Mouse (Mus musculus) cerebellum, postnatal 4 days (tissue): ENCODE data around the gene Toporsl.

Experiments used
- DNase-seq, 2 experiments: peaks; one replicate each; pipeline ENCODE4 v3.0.0; 2022; ENCODE audit warnings: low spot score in 2 of 2, mixed read lengths in 1 of 2

The Toporsl gene

DNA sequence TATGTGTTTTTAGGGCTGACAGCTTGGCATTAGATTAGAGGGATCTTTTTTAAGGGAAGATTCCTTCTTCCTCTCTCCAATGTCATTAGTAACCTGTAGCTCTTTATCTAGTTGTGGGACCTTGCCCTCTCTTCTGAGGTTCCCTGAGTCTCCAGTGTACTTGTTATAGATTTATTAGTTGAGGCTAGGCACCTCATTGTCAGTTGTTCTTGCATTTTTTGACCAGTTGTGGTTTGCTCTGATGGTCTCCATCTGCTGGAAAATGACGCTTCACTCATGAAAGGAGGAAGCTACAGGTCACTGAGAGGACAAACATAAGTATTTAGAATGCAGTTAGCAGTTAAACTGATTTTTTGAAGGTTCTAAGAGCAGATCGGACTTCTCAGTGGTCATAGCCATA lies at the start of gene Toporsl:
Toporsl (plus strand) TSS at position 348 of the 400 bp plus-strand sequence.
- DNase-seq, result no peak

DNA sequence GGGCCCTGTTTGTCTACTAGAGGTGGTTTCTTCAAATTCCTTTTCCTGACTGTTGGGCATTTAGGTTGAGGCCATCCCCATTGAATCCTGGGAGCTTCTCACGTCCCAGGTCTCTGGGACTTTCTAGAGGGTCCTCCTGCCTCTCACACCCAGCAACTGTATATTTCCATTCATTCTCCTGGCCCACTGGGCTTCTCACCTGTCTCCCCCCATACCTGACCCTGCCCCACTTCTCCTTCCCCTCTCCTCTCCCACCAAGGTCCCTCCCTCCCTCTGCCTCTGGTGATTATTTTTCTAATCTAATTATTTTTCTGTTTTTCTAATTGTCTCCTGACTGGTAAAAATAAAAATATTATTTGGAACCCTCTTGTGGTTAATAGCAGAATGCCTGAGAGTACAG lies 38.4 kb upstream of the Toporsl start:
- DNase-seq, result no peak

DNA sequence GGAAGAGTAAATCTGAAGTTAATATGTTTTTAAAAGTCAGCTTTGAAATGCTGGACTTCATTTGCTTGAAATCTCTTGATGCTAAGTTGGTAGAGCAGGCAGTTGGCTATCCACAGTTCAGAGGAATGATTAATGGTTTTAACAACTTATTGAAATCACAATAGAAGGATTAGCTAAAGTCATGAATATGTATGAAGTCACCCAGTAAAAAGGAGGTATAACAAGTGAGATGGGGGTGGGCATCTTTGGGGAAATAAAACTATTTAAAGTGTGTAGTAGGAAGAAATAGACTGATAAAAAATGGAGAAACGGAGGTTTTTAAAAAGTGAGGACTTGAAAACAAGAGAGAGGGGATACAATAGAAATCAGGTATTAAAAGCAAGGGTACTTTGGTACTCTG lies 38.0 kb upstream of the Toporsl start:
- DNase-seq, result no peak

DNA sequence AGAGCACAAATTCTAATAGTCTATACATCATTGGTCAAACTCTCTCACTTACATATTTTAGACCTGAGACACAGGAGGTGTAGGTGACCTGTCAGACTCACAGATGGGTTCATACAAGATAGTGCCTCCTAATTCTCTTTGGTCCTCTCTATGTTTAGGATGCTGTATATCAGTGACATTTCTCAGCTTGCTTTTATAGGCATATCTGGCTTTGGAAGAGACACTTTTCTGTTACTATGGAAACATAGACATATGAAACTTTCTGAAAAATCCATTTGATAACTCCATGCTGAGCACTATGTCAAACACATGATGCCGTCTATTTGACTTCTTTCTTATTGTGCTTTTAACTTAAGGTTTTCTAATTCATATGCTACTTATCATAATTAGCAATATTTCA lies 32.2 kb upstream of the Toporsl start:
- no peak for DNase-seq

DNA sequence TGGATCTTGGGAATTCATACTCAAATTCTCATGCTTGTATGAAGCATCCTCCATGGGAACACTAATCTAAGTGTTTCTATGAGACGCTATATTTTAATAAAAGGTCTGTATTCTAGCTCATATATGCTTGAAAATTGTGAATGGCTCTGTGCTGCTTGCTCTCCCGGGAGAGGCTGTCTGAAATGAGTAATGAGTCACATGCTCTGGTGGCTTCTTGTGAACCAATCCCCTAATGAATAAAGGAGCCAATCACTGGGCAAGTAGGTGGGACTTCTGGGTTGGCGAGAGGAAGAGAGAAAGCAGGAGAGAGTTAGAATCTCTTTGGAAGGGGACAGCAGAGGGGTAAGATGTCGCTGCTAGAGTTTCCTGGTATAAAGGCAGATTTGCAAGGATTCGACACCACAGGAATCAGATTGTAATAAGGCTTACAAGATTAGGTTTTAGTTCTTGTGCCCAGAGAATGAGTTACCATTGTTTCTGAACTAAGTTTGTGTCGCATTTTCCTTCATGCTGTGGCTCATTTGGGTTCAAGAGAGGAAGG lies 9.8 kb upstream of the Toporsl start:
- DNase-seq, result no peak

DNA sequence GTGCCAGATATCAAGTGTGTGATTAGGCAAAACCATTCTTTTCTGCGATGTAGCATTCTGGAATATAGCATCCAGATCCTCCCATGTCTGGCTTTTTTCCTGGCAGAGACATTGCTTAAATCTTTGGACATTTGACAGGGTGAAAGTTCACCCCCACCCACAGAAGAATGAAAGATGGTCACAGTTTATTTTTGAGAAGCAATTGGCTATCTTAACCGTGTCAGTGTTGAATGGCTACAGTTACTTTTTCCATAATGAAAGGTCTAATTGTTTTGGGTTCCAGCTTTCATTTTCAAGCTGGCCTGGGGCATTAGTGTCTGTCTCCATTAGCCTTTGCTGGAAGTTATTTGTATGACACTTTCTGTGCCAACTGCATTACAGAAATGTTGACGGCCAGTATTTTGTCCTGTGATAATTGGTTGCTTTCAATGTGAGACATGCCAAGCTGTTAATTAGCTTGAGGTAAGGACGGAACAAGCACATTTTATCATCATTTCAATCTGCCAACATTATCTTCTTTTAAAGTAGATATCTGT lies 2.2 kb upstream of the Toporsl start:
- no peak for DNase-seq

DNA sequence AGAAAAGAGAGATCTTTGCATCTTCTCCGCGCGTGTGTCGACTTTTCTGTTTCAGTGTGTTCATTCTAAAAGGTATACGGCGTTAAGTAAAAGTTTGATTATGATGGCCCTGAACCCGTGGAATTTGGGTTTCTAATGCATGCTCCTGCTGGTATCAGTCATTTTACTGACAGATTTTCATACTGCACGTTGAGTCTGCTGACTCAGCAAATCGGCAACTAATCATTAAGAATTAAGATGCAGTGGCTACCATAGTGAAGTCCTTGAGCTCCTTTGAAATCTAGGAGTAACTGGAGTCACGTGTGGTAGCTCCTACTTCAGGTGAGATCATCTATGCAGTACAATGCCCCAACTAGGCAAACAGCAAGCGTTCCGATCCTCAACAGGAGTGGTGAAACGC lies 1.4 kb upstream of the Toporsl start:
- DNase-seq, result no peak

DNA sequence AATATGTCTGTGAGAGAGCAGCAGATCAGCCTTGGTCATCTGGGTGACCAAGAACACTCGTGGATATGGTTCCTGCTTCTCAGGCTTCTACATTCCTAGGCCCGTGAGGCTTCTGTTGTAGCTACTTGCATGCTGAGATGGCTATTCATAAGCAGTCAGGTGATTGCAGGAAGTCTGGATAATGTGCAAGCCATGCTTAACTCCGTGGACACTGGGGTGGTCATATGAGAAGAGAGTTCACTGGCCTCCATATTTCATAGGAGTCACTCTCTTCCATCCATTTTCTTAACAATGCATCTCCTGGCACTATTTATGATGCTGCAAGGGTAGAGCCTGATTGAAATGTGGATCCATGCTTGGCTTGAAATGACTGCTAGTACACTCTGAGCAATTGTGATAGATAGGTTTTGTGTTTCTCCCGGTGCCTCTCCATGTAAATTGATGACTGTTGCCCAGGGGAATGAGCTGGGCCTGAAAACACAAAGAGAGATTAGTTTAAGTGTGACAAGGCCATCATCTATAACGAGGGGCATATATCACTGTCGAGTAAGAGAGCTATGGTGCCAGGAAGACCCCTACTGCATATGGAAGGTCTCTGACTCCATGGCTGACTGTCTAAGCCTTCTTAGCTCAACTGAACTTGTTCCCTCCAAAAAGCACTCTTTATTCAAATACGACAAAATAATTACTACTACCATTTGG lies 2.3 kb downstream of the Toporsl start:
- no peak for DNase-seq

DNA sequence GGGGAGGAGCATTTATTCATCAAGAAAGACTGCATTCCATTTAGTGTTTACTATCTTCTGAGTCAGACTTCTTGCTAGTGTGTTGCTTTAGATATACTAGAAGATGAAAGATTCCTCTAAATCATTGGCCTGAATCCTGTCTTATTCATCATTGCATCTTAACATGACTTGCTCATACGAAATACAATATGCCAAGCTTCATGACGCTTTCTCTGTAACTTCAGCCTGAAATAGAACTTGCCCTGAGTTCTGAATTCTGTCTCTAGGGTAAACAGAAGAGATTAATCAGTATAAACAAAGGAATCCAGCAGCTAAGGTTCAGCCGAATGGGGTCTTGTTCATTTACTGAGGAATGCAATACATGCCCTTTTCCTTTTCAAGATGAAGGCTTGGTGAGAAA lies 10.8 kb downstream of the Toporsl start:
- no peak for DNase-seq

DNA sequence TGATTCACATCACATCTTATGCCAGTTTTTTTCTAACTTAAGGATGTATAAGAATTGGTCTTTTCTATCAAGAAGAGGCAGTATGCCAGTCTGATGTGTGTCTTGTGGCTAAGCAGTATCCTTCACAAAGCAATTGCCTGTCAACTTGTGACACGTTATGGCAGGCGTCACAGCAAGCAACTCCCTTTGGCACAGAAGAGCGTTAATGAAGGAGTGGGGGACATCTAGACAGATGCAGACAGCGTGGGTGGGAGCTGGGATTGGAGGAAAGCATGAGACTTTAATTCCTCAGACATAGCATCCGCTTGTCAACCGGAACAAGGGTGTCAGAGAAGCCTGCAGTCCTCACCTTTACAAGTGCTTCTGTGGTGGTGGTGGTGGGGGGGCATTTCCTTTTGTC lies 38.9 kb downstream of the Toporsl start:
- DNase-seq, result no peak

DNA sequence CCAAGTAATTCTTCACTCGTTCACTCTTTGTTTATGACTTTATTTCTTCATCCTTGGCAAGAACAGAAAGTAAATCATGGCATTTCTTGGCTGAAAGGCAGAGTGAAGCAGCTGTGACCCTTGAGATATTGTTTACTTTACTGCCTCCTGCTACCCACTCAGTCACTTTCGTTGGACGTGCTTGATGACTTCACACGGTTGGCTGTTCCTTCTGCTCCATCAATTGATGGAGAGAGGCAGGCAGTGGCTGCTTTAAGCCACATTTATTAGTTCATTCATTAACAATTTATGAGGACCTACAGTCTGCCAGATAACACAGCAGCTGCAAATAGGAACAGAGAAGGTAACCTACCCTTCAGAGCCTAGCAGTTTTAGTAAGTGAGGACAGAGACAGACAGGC lies 51.7 kb downstream of the Toporsl start:
- DNase-seq, result no peak

DNA sequence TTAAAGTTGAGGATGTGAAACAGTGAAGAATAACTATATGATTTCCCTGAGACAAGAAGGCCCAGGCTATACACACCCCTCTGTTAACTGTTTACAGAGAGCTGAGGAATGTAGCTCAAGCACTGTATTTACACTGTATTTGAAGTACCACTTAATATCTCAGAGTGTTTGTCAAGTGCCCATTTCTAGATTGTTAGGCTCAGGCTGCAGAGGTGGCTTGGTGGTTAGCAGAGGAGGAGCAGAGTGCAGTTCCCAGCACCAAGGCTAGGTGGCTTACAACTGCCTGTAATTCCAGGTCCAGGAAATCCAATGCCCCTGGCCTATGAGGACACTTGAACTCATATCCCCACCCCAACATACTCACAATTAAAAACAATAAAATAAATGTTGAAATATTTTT lies 63.6 kb downstream of the Toporsl start:
- no peak for DNase-seq

DNA sequence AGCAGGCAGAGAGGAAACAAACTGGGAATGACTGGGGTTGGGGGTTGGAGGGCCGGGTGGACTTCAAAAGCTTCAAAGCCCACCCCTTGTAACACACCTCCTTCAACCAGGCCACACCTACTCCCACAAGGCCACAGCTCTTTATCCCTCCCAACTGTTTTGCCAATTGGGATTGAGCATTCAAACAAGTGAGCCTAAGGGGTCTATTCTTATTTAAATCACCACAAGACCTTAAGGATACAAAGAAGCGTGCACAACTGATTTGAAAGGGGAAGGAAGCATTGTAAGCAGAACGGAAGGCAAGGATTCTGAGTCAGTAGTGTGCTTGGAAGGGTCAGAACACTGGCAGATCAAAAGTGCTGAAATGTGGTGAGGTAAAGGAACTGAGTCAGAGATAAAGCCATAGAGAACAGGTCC lies 64.6 kb downstream of the Toporsl start:
- DNase-seq, result no peak

DNA sequence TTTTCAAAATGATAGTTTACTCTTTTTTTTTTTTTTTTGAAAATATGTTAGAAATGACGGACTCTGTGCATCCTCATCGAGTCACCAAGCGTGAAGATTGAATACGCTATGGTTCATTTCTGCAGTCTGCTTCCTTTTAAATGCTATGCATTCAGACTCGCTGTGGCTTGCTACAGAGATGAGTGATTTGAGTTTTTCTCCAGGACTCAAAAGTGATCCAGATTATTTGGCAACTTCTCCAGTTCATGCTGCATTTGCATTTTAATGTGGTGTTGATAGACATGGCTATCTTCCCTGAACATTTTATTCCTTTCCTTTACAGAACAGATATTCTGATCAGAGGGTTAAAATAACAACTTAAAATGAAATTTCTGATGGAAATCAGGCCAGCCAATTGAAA lies 65.2 kb downstream of the Toporsl start:
- no peak for DNase-seq
